ENCODE assay signal across 10 mouse cellular contexts in the genomic region with DNA sequence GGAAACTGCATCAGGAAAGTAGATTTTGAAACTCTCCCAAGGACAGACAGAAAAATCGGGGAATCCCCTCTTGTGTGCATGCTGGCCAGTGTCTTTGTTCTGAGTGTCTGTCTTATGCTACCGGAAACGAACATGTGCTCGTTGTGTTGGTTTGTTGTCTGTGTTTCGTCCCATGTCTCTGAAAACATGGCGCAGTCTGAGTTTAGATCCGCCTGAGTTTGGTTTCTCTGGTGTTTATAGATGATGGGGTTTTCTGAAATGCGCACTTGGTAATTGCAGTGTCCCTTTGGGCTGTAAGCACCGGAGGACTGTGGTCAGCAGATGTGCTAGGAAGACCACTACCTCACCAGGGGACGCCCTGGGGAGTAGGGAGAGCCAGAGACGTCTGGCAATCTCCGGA. TPM values are rescaled to one million over a fixed set of nuclear protein-coding genes. Genes with fewer than 3 reads are reported as not detected.
DNase-seq lines count a peak whose midpoint lies in the region; ATAC-seq and TF ChIP-seq lines count a peak whose summit lies in the region.
"Had no signal": no experiment of that assay in that cellular context is flagged by ENCODE, and none has a peak within 500 bp of the region (broad histone marks: within the 10 kb centered on the region; RNA-seq: fewer than 3 reads in every experiment).

No protein-coding gene starts in this region.

- peak overlapping the region; percentile 67 for H3K4me3 ChIP-seq in gastrocnemius, adult 2 months
- peak overlapping the region; percentile 37 for H3K4me3 ChIP-seq in forebrain, embryonic 15.5 days
- peak overlapping the region; percentile 40 for H3K4me3 ChIP-seq in intestine, embryonic 16.5 days (ENCODE audit: low read length)
- peak overlapping the region; percentile 27 for H3K4me3 ChIP-seq in midbrain, embryonic 14.5 days (replicated peaks; ENCODE audit: low read depth, low read length)

- H3K36me3 ChIP-seq in forebrain, embryonic 15.5 days: no peaks in the 10 kb centered on the region
- no peaks in the 10 kb centered on the region for H3K36me3 ChIP-seq in intestine, embryonic 16.5 days (ENCODE audit: control insufficient read depth, insufficient read depth, low read length)
- H3K36me3 ChIP-seq in midbrain, embryonic 14.5 days (ENCODE audit: control insufficient read depth, insufficient read depth, low read length): no peaks in the 10 kb centered on the region

- peak overlapping the region; percentile 70 for H3K27ac ChIP-seq in gastrocnemius, adult 2 months
- H3K27ac ChIP-seq in forebrain, embryonic 15.5 days (replicated peaks): no peak overlapping the region
- H3K27ac ChIP-seq in intestine, embryonic 16.5 days (ENCODE audit: low read length): peak overlapping the region; percentile 65
- no peak overlapping the region for H3K27ac ChIP-seq in midbrain, embryonic 14.5 days (replicated peaks; ENCODE audit: low read depth, low read length)

- intact Hi-C loops in gastrocnemius, adult 2 months (cut with DNase I): no loop called here
- intact Hi-C loops in gastrocnemius, postnatal 14 days (cut with DNase I; ENCODE audit: low total_unique reads): no loop called here

- H3K4me2 ChIP-seq in forebrain, embryonic 15.5 days (replicated peaks): peak overlapping the region; percentile 47
- peak overlapping the region; percentile 53 for H3K4me2 ChIP-seq in intestine, embryonic 16.5 days (ENCODE audit: low read depth, low read length)
- peak overlapping the region; percentile 50 for H3K4me2 ChIP-seq in midbrain, embryonic 14.5 days (ENCODE audit: low read length)

- 9% methylated on average over 12 of the region's 12 CpGs for whole genome bisulfite sequencing in forebrain, embryonic 15.5 days
- WGBS in intestine, embryonic 16.5 days: 5% methylated on average over 12 of the region's 12 CpGs
- 14% methylated on average over 12 of the region's 12 CpGs for WGBS in midbrain, embryonic 14.5 days

- H3K9ac ChIP-seq in forebrain, embryonic 15.5 days (replicated peaks): peak overlapping the region; percentile 32
- peak overlapping the region; percentile 61; the same call in 1 of the 2 replicates for H3K9ac ChIP-seq in intestine, embryonic 16.5 days (ENCODE audit: low read depth, low read length)
- H3K9ac ChIP-seq in midbrain, embryonic 14.5 days (replicated peaks; ENCODE audit: low read length): no peak overlapping the region; the same call in 1 of the 2 replicates

- no peaks in the 10 kb centered on the region for H3K4me1 ChIP-seq in forebrain, embryonic 15.5 days
- H3K4me1 ChIP-seq in intestine, embryonic 16.5 days (ENCODE audit: control insufficient read depth, insufficient read depth, low read length): no peaks in the 10 kb centered on the region
- no peaks in the 10 kb centered on the region for H3K4me1 ChIP-seq in midbrain, embryonic 14.5 days (ENCODE audit: control insufficient read depth, insufficient read depth, low read length)

- H3K27me3 ChIP-seq in forebrain, embryonic 15.5 days: no peaks in the 10 kb centered on the region
- H3K27me3 ChIP-seq in intestine, embryonic 16.5 days (replicated peaks; ENCODE audit: control insufficient read depth, insufficient read depth, low read length): no peaks in the 10 kb centered on the region
- H3K27me3 ChIP-seq in midbrain, embryonic 14.5 days (ENCODE audit: control insufficient read depth, insufficient read depth, low read length): no peaks in the 10 kb centered on the region

- no peak for TF ChIP-seq CTCF in gastrocnemius, adult 2 months (IDR thresholded peaks at IDR 0.05)

- DNase-seq in gastrocnemius, adult 2 months: no peak
- no peak for DNase-seq in gastrocnemius, postnatal 14 days
- DNase-seq in Muller cell, postnatal 12 days (ENCODE audit: inconsistent ontology term): peak; percentile 24
- peak; percentile 19 for DNase-seq in midbrain, embryonic 14.5 days
- peak; percentile 35 for DNase-seq in yolk sac, embryonic 10.5 days (ENCODE audit: low spot score)

- ATAC-seq in forebrain, embryonic 15.5 days (replicated peaks): no peak
- ATAC-seq in intestine, embryonic 16.5 days: no peak
- ATAC-seq in midbrain, embryonic 14.5 days (ENCODE audit: low FRiP score, low TSS enrichment): no peak
- ATAC-seq in monocyte, adult 5-6 weeks (replicated peaks; ENCODE audit: insufficient number of reproducible peaks, low FRiP score, low TSS enrichment, poor library complexity, severe bottlenecking): no peak

- no peaks in the 10 kb centered on the region for H3K9me3 ChIP-seq in forebrain, embryonic 15.5 days
- H3K9me3 ChIP-seq in intestine, embryonic 16.5 days (ENCODE audit: control insufficient read depth, low read length): no peaks in the 10 kb centered on the region
- H3K9me3 ChIP-seq in midbrain, embryonic 14.5 days (ENCODE audit: control insufficient read depth, low read length): no peaks in the 10 kb centered on the region

RNA-seq across cellular contexts. Expression of a gene that starts 9.3 kb away (rescaled TPM):
- total RNA-seq in gastrocnemius, adult 2 months (2021): not detected
- not detected for total RNA-seq in gastrocnemius, postnatal 14 days (2021)
- polyA plus RNA-seq in forebrain, embryonic 15.5 days (2015; fragmentation: Nextera tagmentation; extraction: Ambion mirVana): not detected in 2 replicates
- not detected in 2 replicates for polyA plus RNA-seq in intestine, embryonic 16.5 days (2015; fragmentation: Nextera tagmentation; extraction: Ambion mirVana)
- not detected in 2 replicates for polyA plus RNA-seq in midbrain, embryonic 14.5 days (2014; fragmentation: Nextera tagmentation; extraction: Ambion mirVana)
- not detected in 3 replicates for total RNA-seq in monocyte, adult 5-6 weeks (2017)
- total RNA-seq: hematopoietic stem cell, adult 5-6 weeks had no signal
- polyA plus RNA-seq: C2C12 had no signal

RNA-seq across cellular contexts. Expression of a gene that starts 21.3 kb away (rescaled TPM):
- not detected for total RNA-seq in gastrocnemius, adult 2 months (2021)
- under 1 TPM in 1 of 2 experiments, not detected in 1; 0.06 TPM for total RNA-seq in gastrocnemius, postnatal 14 days (2021)
- 0.05 TPM in 1 of 2 replicates, not detected in the other for polyA plus RNA-seq in forebrain, embryonic 15.5 days (2015; fragmentation: Nextera tagmentation; extraction: Ambion mirVana)
- polyA plus RNA-seq in intestine, embryonic 16.5 days (2015; fragmentation: Nextera tagmentation; extraction: Ambion mirVana): 0.02 TPM in 1 of 2 replicates, not detected in the other
- not detected in 2 replicates for polyA plus RNA-seq in midbrain, embryonic 14.5 days (2014; fragmentation: Nextera tagmentation; extraction: Ambion mirVana)
- total RNA-seq in monocyte, adult 5-6 weeks (2017): 0.29 to 0.64 TPM in 2 of 3 replicates, not detected in the other
- total RNA-seq: hematopoietic stem cell, adult 5-6 weeks had no signal
- polyA plus RNA-seq: C2C12 had no signal

RNA-seq across cellular contexts. Expression of a gene that starts 26.9 kb away (rescaled TPM):
- not detected for total RNA-seq in gastrocnemius, adult 2 months (2021)
- total RNA-seq in gastrocnemius, postnatal 14 days (2021): under 1 TPM in 1 of 2 experiments, not detected in 1; 0.10 TPM
- polyA plus RNA-seq in forebrain, embryonic 15.5 days (2015; fragmentation: Nextera tagmentation; extraction: Ambion mirVana): not detected in 2 replicates
- 0.07 TPM in 1 of 2 replicates, not detected in the other for polyA plus RNA-seq in intestine, embryonic 16.5 days (2015; fragmentation: Nextera tagmentation; extraction: Ambion mirVana)
- polyA plus RNA-seq in midbrain, embryonic 14.5 days (2014; fragmentation: Nextera tagmentation; extraction: Ambion mirVana): not detected in 2 replicates
- 74.5 to 134 TPM (median 101 TPM) in 3 replicates for total RNA-seq in monocyte, adult 5-6 weeks (2017)
- total RNA-seq: hematopoietic stem cell, adult 5-6 weeks had no signal
- polyA plus RNA-seq: C2C12 had no signal

RNA-seq across cellular contexts. Expression of a gene that starts 43.0 kb away (rescaled TPM):
- under 1 TPM; 0.17 to 0.23 TPM for total RNA-seq in gastrocnemius, adult 2 months (2021)
- 1 to 10 TPM in 1 of 2 experiments, under 1 TPM in 1; 0.82 to 1.3 TPM for total RNA-seq in gastrocnemius, postnatal 14 days (2021)
- polyA plus RNA-seq in forebrain, embryonic 15.5 days (2015; fragmentation: Nextera tagmentation; extraction: Ambion mirVana): 2.2 TPM in 2 replicates
- 3.9 and 4.0 TPM in 2 replicates for polyA plus RNA-seq in intestine, embryonic 16.5 days (2015; fragmentation: Nextera tagmentation; extraction: Ambion mirVana)
- 2.6 TPM in 1 of 2 replicates, not detected in the other for polyA plus RNA-seq in midbrain, embryonic 14.5 days (2014; fragmentation: Nextera tagmentation; extraction: Ambion mirVana)
- 2.2 to 2.4 TPM (median 2.4 TPM) in 3 replicates for total RNA-seq in monocyte, adult 5-6 weeks (2017)
- total RNA-seq: hematopoietic stem cell, adult 5-6 weeks had no signal
- polyA plus RNA-seq: C2C12 had no signal

Comparison
In these comparisons a context has a peak if more than half of its experiments do, and no peak if none do; other contexts are left out.
1. DNase-seq: peak in Muller cell, postnatal 12 days (single experiment), midbrain, embryonic 14.5 days (single experiment) and yolk sac, embryonic 10.5 days (single experiment); none in gastrocnemius, adult 2 months (single experiment) and gastrocnemius, postnatal 14 days (single experiment).
2. H3K27ac ChIP-seq: peak in gastrocnemius, adult 2 months (single experiment) and intestine, embryonic 16.5 days (single experiment); none in forebrain, embryonic 15.5 days (single experiment) and midbrain, embryonic 14.5 days (single experiment).
3. RNA of a gene that starts 26.9 kb away (total RNA-seq): 74.5 to 134 TPM in monocyte, adult 5-6 weeks; 0.10 TPM in gastrocnemius, postnatal 14 days and not detected in gastrocnemius, adult 2 months; every median in the first group is over 10 times any median in the second.
4. Peak in every context shown above with its lines, with median percentiles within 50 percentile points of each other: H3K4me3 ChIP-seq and H3K4me2 ChIP-seq.